Mouse (Mus musculus): ENCODE measurements around the gene Nomo1. TPM values are rescaled to one million over a fixed set of nuclear protein-coding genes. Genes with fewer than 3 reads are reported as not detected.

Nomo1 gene
- polyA plus RNA-seq (2015; fragmentation: Nextera tagmentation; extraction: Ambion mirVana): 36.9 and 37.3 TPM in 2 replicates

DNA sequence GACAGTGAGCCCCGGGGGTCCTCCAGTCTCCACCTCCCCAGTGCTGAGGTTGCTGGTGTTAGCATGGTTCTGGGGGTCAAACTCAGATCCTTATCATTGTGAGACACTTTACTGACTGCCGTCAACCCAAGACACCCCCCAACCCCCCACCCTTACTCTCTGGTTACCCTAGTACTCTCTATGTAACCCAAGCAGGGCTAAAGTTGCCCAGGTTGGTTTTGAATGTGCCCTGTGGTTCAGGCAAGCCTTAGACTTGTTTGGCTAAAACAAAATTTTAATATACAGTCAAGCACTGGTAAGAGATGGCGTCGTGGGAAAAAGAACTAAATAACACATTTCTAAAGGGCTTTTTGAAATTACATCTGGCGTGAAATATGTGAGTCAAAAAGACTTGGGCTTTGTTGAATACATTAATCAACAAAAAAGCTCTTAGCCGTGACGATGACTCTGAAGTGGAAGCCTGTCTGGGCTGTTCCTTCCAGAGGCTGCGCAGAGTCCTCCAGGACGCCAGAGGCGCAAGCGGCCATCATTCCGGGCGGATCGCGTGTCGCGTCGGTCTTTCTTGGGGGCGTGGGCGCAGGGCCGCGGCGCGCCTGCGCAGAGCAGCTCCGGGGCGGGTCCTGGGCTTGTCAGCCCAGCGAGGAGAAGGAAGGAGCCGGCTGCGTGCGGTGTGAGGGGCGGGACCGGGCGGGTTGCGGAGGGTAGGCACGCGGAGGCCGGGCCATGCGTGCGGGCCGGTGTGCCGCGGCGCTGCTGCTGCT, at the start of gene Nomo1:
TSS of gene Nomo1 (plus strand) at position 590 of the 761 bp plus-strand sequence.
- ATAC-seq (ENCODE audit: borderline replicate concordance, extremely low read depth, low FRiP score, low TSS enrichment): peak; percentile 94
- Histone ChIP-seq H3K27ac (no peak within 1 kb of the TSS), H3K4me1 (peaks cover 22% of the 10 kb centered on the region), H3K9ac (peak within 1 kb of the TSS; percentile 67), H3K9me3 (no peaks in the 10 kb centered on the region), H3K27me3 (no peaks in the 10 kb centered on the region), H3K4me3 (peak within 1 kb of the TSS; percentile 71), H3K4me2 (peak within 1 kb of the TSS; percentile 83), H3K36me3 (0 out of 2 replicates have a peak, but pooled peaks cover 1% of the 10 kb centered on the region)
- WGBS: 6% methylated on average over 27 of the region's 44 CpGs

DNA sequence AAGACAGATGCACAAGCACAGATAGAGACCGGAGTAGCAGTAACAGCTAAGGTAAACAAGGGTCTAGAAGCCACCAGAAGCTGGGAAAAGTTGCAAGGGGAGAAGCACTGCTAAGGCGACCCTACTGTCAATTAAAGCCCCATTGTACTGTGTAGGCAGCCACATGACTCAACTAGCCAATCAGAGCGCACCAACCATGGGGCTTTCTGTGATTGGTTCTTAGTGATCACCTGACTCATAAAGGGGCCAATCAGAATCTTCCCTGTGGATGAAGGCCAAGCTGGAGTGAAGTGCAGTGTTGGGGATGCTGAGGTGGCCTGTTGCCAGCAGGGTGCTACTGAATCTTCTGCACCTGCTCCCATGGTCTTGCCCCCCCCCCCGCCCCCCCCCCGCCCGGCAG, 46.6 kb upstream of the Nomo1 start:
- no peak overlapping the region for H3K9ac ChIP-seq
- no peak overlapping the region for H3K4me2 ChIP-seq
- no peaks in the 10 kb centered on the region for H3K9me3 ChIP-seq
- H3K27me3 ChIP-seq: no peaks in the 10 kb centered on the region
- 71% methylated on average over 6 of the region's 6 CpGs for WGBS
- ATAC-seq (ENCODE audit: borderline replicate concordance, extremely low read depth, low FRiP score, low TSS enrichment): no peak
- no peaks in the 10 kb centered on the region for H3K36me3 ChIP-seq
- no peaks in the 10 kb centered on the region for H3K4me1 ChIP-seq
- H3K4me3 ChIP-seq: no peak overlapping the region
- no peak overlapping the region for H3K27ac ChIP-seq

GRCm38 (mm10) chr7:45988344-45988743, 45.2 kb upstream of the Nomo1 start:
- H3K4me3 ChIP-seq: no peak overlapping the region
- H3K9me3 ChIP-seq: no peaks in the 10 kb centered on the region
- no peak overlapping the region for H3K27ac ChIP-seq
- no peak overlapping the region for H3K9ac ChIP-seq
- no peaks in the 10 kb centered on the region for H3K27me3 ChIP-seq
- WGBS: 90% methylated on average over 1 of the region's 1 CpGs
- no peak for ATAC-seq (ENCODE audit: borderline replicate concordance, extremely low read depth, low FRiP score, low TSS enrichment)
- no peaks in the 10 kb centered on the region for H3K4me1 ChIP-seq
- no peaks in the 10 kb centered on the region for H3K36me3 ChIP-seq
- H3K4me2 ChIP-seq: no peak overlapping the region

DNA sequence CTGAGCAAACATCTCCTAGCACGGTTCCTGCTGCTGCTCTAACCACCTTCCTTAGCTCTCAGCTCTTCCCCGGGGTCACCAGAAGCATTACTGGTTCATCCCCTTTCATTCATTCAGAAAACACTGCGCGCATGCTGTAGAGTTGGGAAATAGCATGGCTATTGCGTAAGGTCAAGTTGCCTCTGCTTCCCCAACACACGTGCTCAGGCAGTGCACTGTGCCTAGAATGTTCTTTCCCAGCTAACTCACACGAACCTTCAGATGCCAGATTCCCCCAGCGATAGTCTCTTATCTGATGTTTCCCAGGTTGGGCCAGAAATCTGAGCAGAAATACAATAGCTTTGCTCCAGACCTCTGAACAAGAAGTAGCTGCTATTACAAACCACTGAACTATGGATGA, 41.0 kb upstream of the Nomo1 start:
- H3K27ac ChIP-seq: no peak overlapping the region
- H3K9me3 ChIP-seq: no peaks in the 10 kb centered on the region
- no peaks in the 10 kb centered on the region for H3K27me3 ChIP-seq
- no peak overlapping the region for H3K4me2 ChIP-seq
- no peak for ATAC-seq (ENCODE audit: borderline replicate concordance, extremely low read depth, low FRiP score, low TSS enrichment)
- no peaks in the 10 kb centered on the region for H3K4me1 ChIP-seq
- H3K9ac ChIP-seq: no peak overlapping the region
- 72% methylated on average over 8 of the region's 8 CpGs for WGBS
- H3K4me3 ChIP-seq: no peak overlapping the region
- no peaks in the 10 kb centered on the region for H3K36me3 ChIP-seq

DNA sequence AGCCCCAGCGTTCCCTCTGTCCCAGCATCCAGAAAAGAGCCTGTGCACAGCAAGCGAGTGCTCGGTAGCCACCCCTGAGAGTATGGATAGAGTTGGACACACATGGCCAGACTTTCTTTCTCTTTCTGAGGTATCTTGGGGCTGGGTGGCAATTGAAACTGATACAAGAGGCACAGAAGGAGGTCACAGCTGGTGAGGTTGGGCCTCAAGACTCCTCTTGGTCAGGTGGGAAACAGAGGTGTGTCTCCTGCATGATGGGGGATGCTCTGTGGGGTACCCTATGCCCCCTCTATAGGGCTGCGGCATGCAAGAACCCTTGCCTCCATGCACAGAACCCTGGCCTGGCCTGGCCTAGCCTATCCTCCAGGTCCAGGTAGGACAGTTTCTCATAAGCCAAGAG, 32.9 kb upstream of the Nomo1 start:
- H3K36me3 ChIP-seq: no peaks in the 10 kb centered on the region
- no peak overlapping the region for H3K4me2 ChIP-seq
- no peak overlapping the region for H3K4me3 ChIP-seq
- H3K4me1 ChIP-seq: no peaks in the 10 kb centered on the region
- H3K9ac ChIP-seq: no peak overlapping the region
- H3K27ac ChIP-seq: no peak overlapping the region
- no peak for ATAC-seq (ENCODE audit: borderline replicate concordance, extremely low read depth, low FRiP score, low TSS enrichment)
- no peaks in the 10 kb centered on the region for H3K9me3 ChIP-seq
- no peaks in the 10 kb centered on the region for H3K27me3 ChIP-seq
- WGBS: 88% methylated on average over 4 of the region's 4 CpGs

GRCm38 (mm10) chr7:46002748-46003147, 30.8 kb upstream of the Nomo1 start:
- Histone ChIP-seq H3K9me3 (no peaks in the 10 kb centered on the region), H3K36me3 (no peaks in the 10 kb centered on the region), H3K27ac (no peak overlapping the region), H3K4me3 (no peak overlapping the region), H3K9ac (no peak overlapping the region), H3K27me3 (no peaks in the 10 kb centered on the region), H3K4me2 (no peak overlapping the region), H3K4me1 (no peaks in the 10 kb centered on the region)
- ATAC-seq (ENCODE audit: borderline replicate concordance, extremely low read depth, low FRiP score, low TSS enrichment): no peak
- WGBS: 58% methylated on average over 4 of the region's 4 CpGs

DNA sequence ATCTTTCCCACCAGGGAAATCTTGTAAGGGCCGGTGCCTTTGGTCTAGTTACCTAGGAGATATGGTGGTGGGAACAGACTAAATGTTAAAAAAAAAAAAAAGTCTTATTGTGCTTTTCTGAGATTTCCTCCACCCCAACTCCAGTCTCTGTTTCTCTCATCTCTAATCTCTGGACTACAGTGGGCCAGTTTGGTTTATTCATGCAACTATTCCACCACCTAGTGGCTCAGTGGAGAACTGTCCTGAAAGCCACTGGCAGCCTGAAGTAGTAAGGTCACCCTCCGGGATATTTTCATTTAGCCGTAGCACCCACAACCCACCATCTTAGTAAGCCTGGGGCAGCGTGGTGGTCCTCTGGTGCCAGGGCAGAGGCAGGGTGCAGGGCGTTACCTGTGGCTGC, 23.9 kb upstream of the Nomo1 start:
- H3K36me3 ChIP-seq: no peaks in the 10 kb centered on the region
- WGBS: 4% methylated on average over 5 of the region's 5 CpGs
- no peak for ATAC-seq (ENCODE audit: borderline replicate concordance, extremely low read depth, low FRiP score, low TSS enrichment)

GRCm38 (mm10) chr7:46012121-46012520, 21.4 kb upstream of the Nomo1 start:
- Histone ChIP-seq H3K4me3 (no peak overlapping the region), H3K9ac (no peak overlapping the region), H3K4me2 (no peak overlapping the region), H3K9me3 (no peaks in the 10 kb centered on the region), H3K27ac (no peak overlapping the region), H3K36me3 (no peaks in the 10 kb centered on the region), H3K4me1 (peaks cover 15% of the 10 kb centered on the region), H3K27me3 (no peaks in the 10 kb centered on the region)
- no peak for ATAC-seq (ENCODE audit: borderline replicate concordance, extremely low read depth, low FRiP score, low TSS enrichment)

More for the DNA sequence above, 23.9 kb upstream of the Nomo1 start:
- H3K27me3 ChIP-seq: no peaks in the 10 kb centered on the region
- H3K9ac ChIP-seq: no peak overlapping the region
- no peak overlapping the region for H3K4me3 ChIP-seq
- peaks cover 15% of the 10 kb centered on the region for H3K4me1 ChIP-seq
- no peak overlapping the region for H3K4me2 ChIP-seq
- H3K9me3 ChIP-seq: no peaks in the 10 kb centered on the region
- no peak overlapping the region for H3K27ac ChIP-seq

- Histone ChIP-seq H3K9me3 (no peaks in the 10 kb centered on the region), H3K9ac (no peak overlapping the region), H3K4me1 (peaks cover 15% of the 10 kb centered on the region), H3K27ac (peak overlapping the region; percentile 57), H3K4me3 (no peak overlapping the region), H3K4me2 (no peak overlapping the region), H3K27me3 (no peaks in the 10 kb centered on the region), H3K36me3 (no peaks in the 10 kb centered on the region)
- 15% methylated on average over 9 of the region's 9 CpGs for WGBS
- peak; percentile 71 for ATAC-seq (ENCODE audit: borderline replicate concordance, extremely low read depth, low FRiP score, low TSS enrichment)
Observed at GRCm38 (mm10) chr7:46013266-46014010, 20.1 kb upstream of the Nomo1 start.

DNA sequence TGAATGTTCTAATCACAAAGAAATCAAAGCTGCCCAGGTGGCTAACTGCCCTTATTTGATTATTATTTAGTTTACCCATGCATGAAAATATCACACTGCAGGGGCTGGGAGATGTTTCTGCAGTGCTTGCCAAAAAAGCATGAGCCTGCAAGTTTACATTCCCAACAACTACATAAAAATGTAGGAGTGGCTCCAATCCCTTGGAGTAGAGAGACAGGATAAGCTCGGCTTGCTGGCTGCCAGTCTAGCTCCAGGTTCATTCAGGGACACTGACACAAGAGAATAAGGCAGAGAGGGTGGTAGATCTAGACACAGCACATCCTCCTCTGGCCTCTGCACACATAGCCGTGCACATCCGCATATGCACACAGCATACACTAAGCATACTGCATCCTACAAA, 13.9 kb upstream of the Nomo1 start:
- Histone ChIP-seq H3K4me3 (no peak overlapping the region), H3K27ac (no peak overlapping the region), H3K9me3 (no peaks in the 10 kb centered on the region), H3K36me3 (no peaks in the 10 kb centered on the region), H3K4me2 (no peak overlapping the region), H3K9ac (no peak overlapping the region), H3K27me3 (no peaks in the 10 kb centered on the region), H3K4me1 (peaks cover 13% of the 10 kb centered on the region)
- ATAC-seq (ENCODE audit: borderline replicate concordance, extremely low read depth, low FRiP score, low TSS enrichment): no peak
- 49% methylated on average over 3 of the region's 3 CpGs for WGBS

DNA sequence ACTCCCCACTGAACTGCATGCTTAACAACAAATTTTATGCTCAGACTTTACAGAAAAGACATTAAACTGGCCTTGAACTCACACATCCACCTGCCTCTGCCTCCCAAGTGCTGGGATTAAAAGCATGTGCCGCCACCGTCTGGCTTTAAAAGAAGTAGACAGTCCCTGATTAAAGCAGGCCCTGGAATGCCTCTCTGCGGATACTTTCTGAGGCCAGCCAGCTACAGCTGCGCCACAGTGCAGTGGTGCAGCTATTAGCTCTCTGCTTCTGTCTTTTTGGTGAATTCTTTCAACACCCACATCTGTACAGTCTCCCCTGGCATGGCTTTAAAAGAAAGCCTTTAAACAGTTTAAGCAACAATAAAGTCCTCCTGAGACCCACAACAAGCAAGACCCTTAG, 11.5 kb upstream of the Nomo1 start:
- Histone ChIP-seq H3K36me3 (no peaks in the 10 kb centered on the region), H3K4me3 (no peak overlapping the region), H3K4me2 (no peak overlapping the region), H3K27me3 (no peaks in the 10 kb centered on the region), H3K27ac (no peak overlapping the region), H3K9ac (no peak overlapping the region), H3K9me3 (no peaks in the 10 kb centered on the region), H3K4me1 (peaks cover 16% of the 10 kb centered on the region)
- ATAC-seq (ENCODE audit: borderline replicate concordance, extremely low read depth, low FRiP score, low TSS enrichment): no peak
- 44% methylated on average over 4 of the region's 4 CpGs for WGBS

- Histone ChIP-seq H3K9ac (no peak overlapping the region), H3K27ac (peak overlapping the region; percentile 56), H3K4me3 (no peak overlapping the region), H3K4me1 (peaks cover 11% of the 10 kb centered on the region), H3K36me3 (no peaks in the 10 kb centered on the region), H3K4me2 (no peak overlapping the region), H3K27me3 (no peaks in the 10 kb centered on the region), H3K9me3 (no peaks in the 10 kb centered on the region)
- ATAC-seq (ENCODE audit: borderline replicate concordance, extremely low read depth, low FRiP score, low TSS enrichment): no peak
- 42% methylated on average over 9 of the region's 9 CpGs for WGBS
Observed at GRCm38 (mm10) chr7:46025436-46025835, 8.1 kb upstream of the Nomo1 start.

Measured in lung, embryonic 15.5 days (tissue).